Mouse (Mus musculus): ENCODE measurements around the gene Tesc. TPM values are rescaled to one million over a fixed set of nuclear protein-coding genes. Genes with fewer than 3 reads are reported as not detected.

Gene Tesc
- polyA plus RNA-seq, 1 experiment from 2014 or later = 2.1 TPM

DNA sequence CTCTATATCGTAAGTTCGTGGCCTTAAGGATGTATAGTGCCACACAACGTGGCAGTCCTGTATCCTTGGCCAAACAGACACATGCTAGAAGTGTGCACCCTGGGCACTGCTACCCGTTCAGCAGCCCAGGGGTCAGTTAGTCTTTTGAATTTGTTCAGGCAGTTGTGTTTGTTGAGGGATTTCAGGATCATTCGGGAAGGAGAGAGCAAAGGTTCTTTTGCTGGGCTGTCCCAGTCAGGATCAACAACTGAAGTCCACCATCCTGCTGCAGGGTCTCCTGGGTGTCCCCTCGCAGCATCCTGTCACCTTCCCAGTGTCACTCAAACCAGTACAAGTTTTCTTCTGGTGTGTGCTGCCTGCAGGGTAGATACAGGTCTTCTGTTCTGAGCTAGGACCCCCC lies 31.0 kb upstream of the Tesc start:
- Histone ChIP-seq H3K27me3 (no peaks in the 10 kb centered on the region), H3K27ac (replicated peaks) (no peak overlapping the region), H3K4me2 (no peak overlapping the region), H3K9me3 (no peaks in the 10 kb centered on the region), H3K4me3 (no peak overlapping the region), H3K36me3 (peaks cover 98% of the 10 kb centered on the region), H3K9ac (no peak overlapping the region), H3K4me1 (replicated peaks) (no peaks in the 10 kb centered on the region)
- 86% methylated on average over 6 of the region's 6 CpGs for WGBS
- no peak for ATAC-seq (ENCODE audit: low read depth)

DNA sequence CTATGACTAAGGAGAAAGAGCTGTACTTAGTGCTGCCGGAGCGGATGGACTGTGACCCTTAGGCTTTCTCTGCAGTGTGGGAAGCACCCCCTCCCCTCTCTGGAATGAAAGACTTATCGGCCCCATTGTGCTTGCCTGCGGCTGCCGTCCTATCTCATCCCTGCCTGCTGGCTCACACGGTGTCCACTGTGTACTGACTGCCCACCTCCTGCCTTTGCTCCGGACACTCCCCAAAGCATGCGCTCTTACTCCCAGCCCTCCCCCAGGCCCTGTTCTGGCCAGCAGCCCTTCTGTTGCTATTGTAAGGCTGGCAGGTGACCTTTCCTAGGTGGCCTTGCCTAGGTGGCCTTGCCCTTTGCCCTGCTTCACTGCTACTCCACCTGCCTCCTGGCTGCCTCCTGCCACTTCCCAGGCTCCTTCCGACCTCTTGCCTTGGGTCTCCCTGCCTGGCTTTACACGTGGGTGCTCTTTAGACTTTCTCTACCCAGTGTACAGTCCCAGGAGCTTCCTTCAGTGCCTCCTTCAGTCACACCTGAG lies 30.0 kb upstream of the Tesc start:
- Histone ChIP-seq H3K4me3 (no peak overlapping the region), H3K4me2 (no peak overlapping the region), H3K9ac (no peak overlapping the region), H3K9me3 (no peaks in the 10 kb centered on the region), H3K27ac (replicated peaks) (no peak overlapping the region), H3K27me3 (no peaks in the 10 kb centered on the region), H3K36me3 (peaks cover 98% of the 10 kb centered on the region), H3K4me1 (replicated peaks) (no peaks in the 10 kb centered on the region)
- no peak for ATAC-seq (ENCODE audit: low read depth)
- 71% methylated on average over 10 of the region's 10 CpGs for whole genome bisulfite sequencing

DNA sequence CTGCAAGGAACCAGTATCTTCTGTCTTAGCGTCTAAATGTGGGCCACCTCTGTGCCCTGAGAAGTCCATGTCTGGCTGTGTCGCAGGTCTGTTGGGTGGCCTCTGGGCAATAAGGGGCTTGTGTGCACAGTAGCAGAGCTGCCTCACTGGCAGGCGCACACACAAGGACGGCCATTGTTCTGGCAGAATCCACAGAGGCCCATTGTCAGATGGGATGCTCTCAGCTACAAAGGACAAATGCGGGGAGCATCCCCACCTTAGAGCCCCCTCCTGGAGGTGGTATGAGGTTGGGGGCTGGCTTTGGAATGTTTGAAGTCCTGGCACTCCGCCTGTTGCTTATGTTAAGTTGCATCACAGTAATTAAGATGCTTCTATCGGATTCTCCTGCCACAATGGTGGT lies 28.5 kb upstream of the Tesc start:
- no peaks in the 10 kb centered on the region for H3K4me1 ChIP-seq (replicated peaks)
- no peak overlapping the region for H3K27ac ChIP-seq (replicated peaks)
- H3K27me3 ChIP-seq = no peaks in the 10 kb centered on the region
- H3K4me2 ChIP-seq = no peak overlapping the region
- no peak for ATAC-seq (ENCODE audit: low read depth)
- H3K9me3 ChIP-seq = no peaks in the 10 kb centered on the region
- H3K9ac ChIP-seq = no peak overlapping the region
- H3K36me3 ChIP-seq = peaks cover 98% of the 10 kb centered on the region
- 71% methylated on average over 7 of the region's 7 CpGs for WGBS
- H3K4me3 ChIP-seq = no peak overlapping the region

DNA sequence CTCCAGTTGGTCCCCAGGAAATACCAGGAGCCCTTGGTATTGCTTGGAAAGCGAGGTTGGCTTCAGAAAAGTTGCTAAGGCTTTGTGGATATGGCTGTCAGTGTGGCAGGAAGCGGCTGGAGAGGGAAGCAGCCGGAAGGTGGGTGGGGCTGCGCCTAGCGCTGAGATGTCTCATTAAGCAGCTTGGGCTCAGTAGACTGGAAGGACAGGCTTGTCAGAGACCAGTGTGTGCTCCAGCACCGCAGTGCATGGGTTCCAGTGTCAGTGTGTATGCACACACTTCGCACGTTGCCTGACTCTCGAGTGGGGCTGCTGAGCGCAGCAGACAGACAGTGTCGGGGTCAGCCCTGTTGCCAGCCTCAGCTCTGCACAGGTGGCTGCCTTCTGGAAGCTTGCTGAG lies 28.0 kb upstream of the Tesc start:
- Histone ChIP-seq H3K36me3 (peaks cover 97% of the 10 kb centered on the region), H3K9ac (no peak overlapping the region), H3K27ac (replicated peaks) (no peak overlapping the region), H3K4me2 (no peak overlapping the region), H3K27me3 (no peaks in the 10 kb centered on the region), H3K4me3 (no peak overlapping the region), H3K9me3 (no peaks in the 10 kb centered on the region), H3K4me1 (replicated peaks) (no peaks in the 10 kb centered on the region)
- no peak for ATAC-seq (ENCODE audit: low read depth)
- 88% methylated on average over 11 of the region's 11 CpGs for WGBS

DNA sequence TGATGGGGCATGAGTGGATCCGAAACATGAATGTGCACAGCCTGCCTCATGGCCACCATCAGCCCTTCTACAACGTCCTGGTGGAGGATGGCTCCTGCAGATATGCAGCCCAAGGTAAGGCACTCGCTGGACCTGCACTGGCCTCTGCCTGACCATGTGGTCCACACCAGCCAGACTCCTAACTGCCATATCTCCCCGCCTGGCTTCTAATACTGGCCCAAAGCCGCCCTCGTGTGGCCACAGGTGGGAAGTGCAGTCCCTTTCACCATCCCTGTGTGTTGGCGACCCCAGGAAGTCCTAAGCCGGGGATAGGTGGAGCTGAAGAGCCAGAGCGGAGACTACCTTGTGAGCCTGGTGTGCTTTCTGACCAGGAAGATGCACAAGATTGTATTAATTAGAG lies 25.5 kb upstream of the Tesc start:
- no peak overlapping the region for H3K4me3 ChIP-seq
- no peak overlapping the region for H3K27ac ChIP-seq (replicated peaks)
- no peaks in the 10 kb centered on the region for H3K27me3 ChIP-seq
- H3K9ac ChIP-seq = no peak overlapping the region
- no peaks in the 10 kb centered on the region for H3K9me3 ChIP-seq
- ATAC-seq (ENCODE audit: low read depth) = peak; percentile 51; the same call in 1 of the 2 replicates
- WGBS = 37% methylated on average over 9 of the region's 9 CpGs
- no peak overlapping the region for H3K4me2 ChIP-seq
- H3K36me3 ChIP-seq = peaks cover 98% of the 10 kb centered on the region
- no peaks in the 10 kb centered on the region; the same call in 1 of the 2 replicates for H3K4me1 ChIP-seq (replicated peaks)

DNA sequence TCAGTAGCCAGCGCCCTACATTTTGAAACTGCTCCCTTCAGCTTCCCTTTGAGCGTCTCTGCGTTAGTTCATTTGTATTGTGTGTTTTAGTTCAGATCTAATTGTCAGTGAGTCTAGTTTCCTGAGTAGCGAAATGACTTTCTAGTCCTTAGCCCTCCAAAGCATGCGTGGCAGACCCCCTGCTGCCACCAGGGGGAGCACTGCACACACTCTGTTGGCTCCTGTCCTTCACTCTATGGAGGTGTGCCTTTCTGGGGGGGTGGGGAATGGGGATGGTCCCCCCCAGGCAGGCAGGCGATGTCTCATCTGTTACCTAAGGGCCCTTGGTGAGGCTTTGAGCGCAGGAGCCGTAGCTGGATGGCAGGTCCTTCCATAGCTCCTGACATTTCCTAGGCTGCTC lies 22.9 kb upstream of the Tesc start:
- no peak overlapping the region for H3K4me2 ChIP-seq
- H3K9ac ChIP-seq = no peak overlapping the region
- no peak overlapping the region for H3K27ac ChIP-seq (replicated peaks)
- no peaks in the 10 kb centered on the region for H3K9me3 ChIP-seq
- H3K27me3 ChIP-seq = no peaks in the 10 kb centered on the region
- WGBS = 81% methylated on average over 8 of the region's 8 CpGs
- H3K4me1 ChIP-seq (replicated peaks) = no peaks in the 10 kb centered on the region; the same call in 1 of the 2 replicates
- H3K36me3 ChIP-seq = peaks cover 98% of the 10 kb centered on the region
- ATAC-seq (ENCODE audit: low read depth) = no peak
- no peak overlapping the region for H3K4me3 ChIP-seq

DNA sequence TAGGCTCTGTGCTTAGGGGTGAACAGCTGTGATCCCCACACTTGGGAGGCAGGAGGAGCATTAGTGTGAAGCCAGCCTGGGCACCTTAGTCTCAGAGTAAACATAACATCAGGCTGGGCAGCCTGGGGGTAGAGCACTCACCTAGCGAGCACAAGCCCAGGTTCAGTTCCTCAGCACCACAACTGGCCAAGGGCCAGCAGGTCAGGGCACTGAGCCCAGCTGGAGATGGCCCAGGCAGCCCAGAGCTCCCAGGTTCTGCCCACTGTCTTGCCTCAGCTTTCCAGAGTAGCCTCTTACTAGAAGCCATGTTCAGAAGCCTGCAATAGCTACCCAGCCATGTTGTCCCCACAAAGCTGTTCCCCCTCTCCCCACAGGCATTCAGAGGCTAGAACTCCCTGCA lies 21.8 kb upstream of the Tesc start:
- H3K9ac ChIP-seq = no peak overlapping the region
- no peaks in the 10 kb centered on the region for H3K27me3 ChIP-seq
- no peaks in the 10 kb centered on the region for H3K9me3 ChIP-seq
- no peak overlapping the region for H3K4me2 ChIP-seq
- peaks cover 94% of the 10 kb centered on the region for H3K36me3 ChIP-seq
- 92% methylated on average over 1 of the region's 1 CpGs for WGBS
- H3K4me1 ChIP-seq (replicated peaks) = peaks cover 7% of the 10 kb centered on the region
- H3K4me3 ChIP-seq = no peak overlapping the region
- H3K27ac ChIP-seq (replicated peaks) = no peak overlapping the region
- ATAC-seq (ENCODE audit: low read depth) = no peak

DNA sequence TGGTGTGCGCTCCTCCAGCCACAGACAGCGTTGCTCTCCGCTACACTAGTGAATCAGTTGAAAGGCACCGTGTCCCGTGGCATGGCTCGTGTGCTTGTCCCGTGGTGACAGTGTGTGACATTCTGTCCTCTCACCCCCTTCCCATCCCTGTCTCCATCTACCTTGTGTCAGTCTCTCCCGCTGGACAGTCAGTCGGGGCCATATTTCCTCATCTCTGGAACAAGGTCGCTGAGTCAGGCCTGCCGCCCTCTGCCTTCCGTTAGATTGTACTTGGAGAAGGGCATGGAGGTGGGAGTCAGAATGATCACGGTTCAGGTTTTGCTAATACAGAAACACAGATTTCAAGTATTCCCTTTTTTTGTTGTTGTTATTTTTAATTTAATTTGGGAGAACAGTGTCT lies 19.2 kb upstream of the Tesc start:
- Histone ChIP-seq H3K4me2 (no peak overlapping the region), H3K36me3 (peaks cover 68% of the 10 kb centered on the region), H3K9me3 (no peaks in the 10 kb centered on the region), H3K27me3 (no peaks in the 10 kb centered on the region), H3K9ac (no peak overlapping the region), H3K4me1 (replicated peaks) (peaks cover 23% of the 10 kb centered on the region), H3K4me3 (no peak overlapping the region), H3K27ac (replicated peaks) (no peak overlapping the region)
- 93% methylated on average over 13 of the region's 13 CpGs for WGBS
- no peak for ATAC-seq (ENCODE audit: low read depth)

DNA sequence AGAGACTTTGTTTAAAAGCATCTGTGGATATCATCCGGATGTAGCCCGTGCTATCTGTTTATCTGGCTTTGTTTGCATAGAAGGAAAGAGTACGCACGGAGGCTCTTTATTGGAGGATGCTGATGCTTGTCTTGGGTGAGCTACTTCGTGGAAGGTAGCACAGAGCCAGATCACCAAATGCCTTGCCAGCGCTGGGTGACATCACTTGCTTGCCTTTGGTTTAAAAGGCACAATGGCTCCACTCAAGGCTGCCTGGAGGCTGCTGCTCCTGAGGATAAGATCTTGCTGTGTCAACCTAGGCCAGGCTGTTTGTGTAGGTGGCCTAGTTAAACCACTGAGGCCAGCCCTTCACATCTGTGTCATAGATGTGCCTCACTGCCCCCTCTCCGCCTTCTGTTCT lies 16.7 kb upstream of the Tesc start:
- no peaks in the 10 kb centered on the region for H3K27me3 ChIP-seq

DNA sequence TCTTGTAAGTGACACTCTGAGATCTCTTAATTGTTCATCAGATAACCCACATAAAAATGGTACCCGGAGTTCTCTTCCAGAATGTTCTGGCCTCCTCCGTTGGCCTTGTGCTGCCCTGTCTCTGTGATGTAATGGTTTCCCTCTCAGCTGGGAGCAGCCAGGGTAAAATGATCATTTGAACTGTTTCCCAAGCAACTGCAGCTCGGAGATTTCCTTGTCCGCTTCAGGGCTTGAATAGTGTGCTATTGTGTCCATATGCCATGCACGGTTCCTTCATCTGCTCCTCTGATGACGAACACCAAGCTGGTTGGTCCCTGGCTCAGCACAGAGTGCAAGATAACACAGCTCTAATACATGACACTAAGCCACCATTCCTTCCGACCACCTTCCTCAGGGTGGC lies 15.7 kb upstream of the Tesc start:
- peak overlapping the region; percentile 63; the same call in 1 of the 2 replicates for H3K27ac ChIP-seq (replicated peaks)
- no peak overlapping the region for H3K4me3 ChIP-seq
- no peaks in the 10 kb centered on the region for H3K9me3 ChIP-seq
- H3K27me3 ChIP-seq = no peaks in the 10 kb centered on the region
- WGBS = 54% methylated on average over 7 of the region's 7 CpGs
- H3K36me3 ChIP-seq = peaks cover 35% of the 10 kb centered on the region
- ATAC-seq (ENCODE audit: low read depth) = no peak
- H3K4me1 ChIP-seq (replicated peaks) = peaks cover 41% of the 10 kb centered on the region
- no peak overlapping the region for H3K4me2 ChIP-seq
- no peak overlapping the region for H3K9ac ChIP-seq

More for the DNA sequence above, 16.7 kb upstream of the Tesc start:
- Histone ChIP-seq H3K4me2 (no peak overlapping the region), H3K36me3 (peaks cover 45% of the 10 kb centered on the region), H3K9me3 (no peaks in the 10 kb centered on the region), H3K4me3 (no peak overlapping the region), H3K9ac (no peak overlapping the region; the same call in 1 of the 2 replicates), H3K27ac (replicated peaks) (peak overlapping the region; percentile 63; the same call in 1 of the 2 replicates), H3K4me1 (replicated peaks) (peaks cover 41% of the 10 kb centered on the region)
- ATAC-seq (ENCODE audit: low read depth) = no peak
- WGBS = 85% methylated on average over 7 of the region's 7 CpGs

DNA sequence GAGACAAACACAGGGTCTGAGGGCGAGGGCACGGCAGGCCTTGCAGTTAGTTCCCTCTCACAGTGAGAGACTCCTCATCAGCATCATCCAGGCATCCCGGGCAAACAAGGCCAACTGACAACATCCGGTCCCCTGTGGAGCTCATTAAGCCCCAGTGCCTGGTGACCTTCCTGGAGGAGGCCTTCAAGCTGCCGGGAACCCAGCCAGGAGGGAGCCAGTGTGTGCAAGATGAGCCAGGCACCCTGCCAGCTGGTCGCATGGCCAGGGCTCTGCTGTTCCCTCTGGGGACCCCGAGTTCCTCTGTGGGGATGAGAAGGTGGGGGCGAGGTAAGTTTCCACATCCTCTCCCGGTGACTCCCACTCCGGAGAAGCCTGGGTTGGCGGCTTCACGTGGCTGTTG lies 12.5 kb upstream of the Tesc start:
- no peak overlapping the region for H3K27ac ChIP-seq (replicated peaks)
- ATAC-seq (ENCODE audit: low read depth) = peak; percentile 37; the same call in 1 of the 2 replicates
- peaks cover 41% of the 10 kb centered on the region for H3K4me1 ChIP-seq (replicated peaks)
- no peak overlapping the region for H3K4me2 ChIP-seq
- H3K9ac ChIP-seq = no peak overlapping the region
- peaks cover 6% of the 10 kb centered on the region for H3K36me3 ChIP-seq
- no peaks in the 10 kb centered on the region for H3K9me3 ChIP-seq
- 16% methylated on average over 12 of the region's 12 CpGs for whole genome bisulfite sequencing
- no peak overlapping the region for H3K4me3 ChIP-seq
- H3K27me3 ChIP-seq = no peaks in the 10 kb centered on the region

DNA sequence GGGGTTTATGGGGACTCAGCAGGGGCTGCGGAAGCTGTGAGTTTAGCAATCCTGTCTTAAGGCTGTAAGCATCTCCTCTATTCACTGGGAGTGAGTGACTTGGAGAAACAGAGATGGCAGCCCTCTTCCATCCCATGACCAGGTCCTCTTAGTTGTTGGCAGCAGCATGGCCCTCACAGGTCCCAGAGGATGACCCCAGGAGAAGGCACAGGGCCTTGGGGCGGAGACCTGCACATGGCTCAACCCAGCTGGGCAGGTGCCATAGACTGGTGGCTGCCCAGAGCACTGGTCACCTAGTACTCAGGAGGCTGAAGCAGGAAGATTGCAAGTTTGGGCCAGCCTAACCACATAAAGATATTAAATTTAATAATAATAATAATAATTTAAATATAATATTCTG lies 11.9 kb upstream of the Tesc start:
- Histone ChIP-seq H3K9ac (no peak overlapping the region), H3K4me3 (no peak overlapping the region), H3K4me2 (no peak overlapping the region), H3K4me1 (replicated peaks) (peaks cover 34% of the 10 kb centered on the region), H3K27ac (replicated peaks) (no peak overlapping the region), H3K36me3 (no peaks in the 10 kb centered on the region; the same call in 1 of the 2 replicates), H3K27me3 (no peaks in the 10 kb centered on the region), H3K9me3 (no peaks in the 10 kb centered on the region)
- WGBS = 84% methylated on average over 2 of the region's 2 CpGs
- ATAC-seq (ENCODE audit: low read depth) = no peak

DNA sequence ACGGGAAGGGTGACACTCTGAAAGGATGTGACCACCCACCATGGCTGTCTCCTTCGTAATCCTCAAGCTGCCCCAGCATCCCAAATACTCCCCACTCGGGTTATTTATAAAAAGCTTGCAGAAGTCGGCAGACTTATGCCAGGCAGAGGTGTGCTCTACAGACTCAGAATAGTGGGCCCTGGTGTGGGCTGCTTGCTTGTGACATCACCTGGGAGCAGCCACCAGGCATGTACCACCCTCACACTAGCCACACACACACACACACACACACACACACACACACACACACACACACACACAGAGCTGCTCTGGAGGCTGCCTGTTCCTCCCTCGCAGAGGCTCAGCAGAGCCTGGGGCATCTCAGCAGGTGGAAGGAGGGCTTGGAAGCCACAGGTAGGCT lies 10.0 kb upstream of the Tesc start:
- H3K4me1 ChIP-seq (replicated peaks) = peaks cover 18% of the 10 kb centered on the region
- no peak overlapping the region for H3K27ac ChIP-seq (replicated peaks)
- H3K9ac ChIP-seq = no peak overlapping the region
- H3K36me3 ChIP-seq = no peaks in the 10 kb centered on the region
- no peaks in the 10 kb centered on the region for H3K9me3 ChIP-seq
- no peak for ATAC-seq (ENCODE audit: low read depth)
- H3K4me3 ChIP-seq = no peak overlapping the region
- 65% methylated on average over 5 of the region's 5 CpGs for WGBS
- H3K4me2 ChIP-seq = no peak overlapping the region
- H3K27me3 ChIP-seq = no peaks in the 10 kb centered on the region

Data from neural tube, embryonic 13.5 days (tissue).